Mouse (Mus musculus): ENCODE data around the gene Apol8.
"Not testable (repeated sequence)": the region's sequence is repeated elsewhere in the genome, so short reads cannot be mapped to it uniquely, and the experiment has no call there.

GRCm38 (mm10) chr15:77732851-77733250 is 24.0 kb downstream of the Apol8 start:
- not testable (repeated sequence) for TF ChIP-seq POLR2A, CTCF (IDR thresholded peaks at IDR 0.05; ENCODE audit: insufficient read depth, low read depth, low read length)
